Mouse (Mus musculus) cortical plate, adult 2 months (tissue): ENCODE results near the gene Meox1. TPM values are rescaled to one million over a fixed set of nuclear protein-coding genes. Genes with fewer than 3 reads are reported as not detected.

Source experiments
- H3K27ac ChIP-seq: fragments of 200-500 bp; 2 replicates; pipeline ENCODE4 v1.5.1; 2012; ENCODE audit warnings: low read length, control low read depth, inconsistent platforms; ENCODE audit not compliant: insufficient read depth
- H3K4me1 ChIP-seq: fragments of 200-500 bp; 2 replicates; pipeline ENCODE4 v1.6.1; 2011; ENCODE audit warnings: low read length; ENCODE audit not compliant: control insufficient read depth, insufficient read depth
- H3K4me3 ChIP-seq: fragments of 200-500 bp; 2 replicates; pipeline ENCODE4 v1.5.1; 2011; ENCODE audit warnings: mild to moderate bottlenecking, low read length, control low read depth; ENCODE audit not compliant: insufficient read depth
- CTCF ChIP-seq: fragments of 200-500 bp; IDR thresholded peaks from 2 replicates; pipeline ENCODE4 v1.5.1; 2011; ENCODE audit warnings: mild to moderate bottlenecking, control low read depth, low read length; ENCODE audit not compliant: insufficient read depth; ENCODE audit errors: extremely low read depth
- POLR2A ChIP-seq: fragments of 200-500 bp; IDR thresholded peaks from 2 replicates; pipeline ENCODE4 v1.6.1; 2011; ENCODE audit warnings: mild to moderate bottlenecking, low read length, control low read depth; ENCODE audit not compliant: insufficient read depth; ENCODE audit errors: extremely low read depth
- polyA plus RNA-seq: library from polyadenylated mRNA; depleted of rRNA; stranded (reverse); fragments of >200 nt; gene quantifications from 2 replicates; pipeline ENCODE4 v1.2.3, GENCODE M21; 2012; rRNA removed

Meox1 gene
- polyA plus RNA-seq, 1 experiment, result 0.29 TPM

DNA sequence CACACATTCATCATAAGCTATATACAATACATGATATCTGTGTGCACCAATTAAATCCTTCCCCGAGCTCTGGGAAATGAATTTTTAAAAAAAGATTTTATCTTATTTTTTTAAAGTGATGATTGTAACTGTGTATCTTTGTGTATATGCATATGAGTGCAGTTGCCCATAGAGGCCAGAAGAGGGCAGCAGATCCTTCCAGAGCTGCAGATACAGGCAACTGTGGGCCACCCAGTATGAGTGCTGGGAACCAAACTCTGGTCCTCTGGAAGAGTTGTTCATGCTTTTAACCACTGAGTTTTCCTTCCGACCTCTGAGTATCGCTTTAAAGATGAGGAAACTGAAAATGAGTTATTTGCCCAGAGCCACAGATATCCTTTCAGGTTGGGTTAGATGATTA lies 53.8 kb downstream of the Meox1 start:
- no peak overlapping the region for H3K4me3 ChIP-seq
- TF ChIP-seq CTCF (no peak), POLR2A (no peak)
- H3K27ac ChIP-seq, result no peak overlapping the region
- peaks cover 2% of the 10 kb centered on the region; the same call in 1 of the 2 replicates for H3K4me1 ChIP-seq

DNA sequence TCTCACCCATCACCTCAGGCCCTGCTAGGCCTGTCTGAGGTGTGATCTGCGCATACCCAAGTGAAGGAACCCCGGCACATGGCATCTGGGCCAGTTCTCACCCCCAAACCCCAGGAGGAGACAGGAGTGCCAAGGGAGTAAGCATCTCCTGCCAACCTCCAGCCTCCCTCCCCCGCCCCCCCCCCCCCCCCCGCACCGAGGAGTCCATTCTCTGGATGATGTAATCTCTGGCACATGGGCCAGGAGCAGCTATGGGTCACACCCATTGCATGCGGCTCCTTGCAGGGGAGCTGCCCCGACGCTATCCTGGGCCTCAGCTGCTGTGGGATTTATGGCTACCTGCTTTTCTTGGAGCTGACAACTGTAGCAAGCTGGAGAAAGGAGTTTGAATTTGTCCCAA lies 54.7 kb downstream of the Meox1 start:
- H3K27ac ChIP-seq, result no peak overlapping the region
- TF ChIP-seq POLR2A (no peak), CTCF (no peak)

DNA sequence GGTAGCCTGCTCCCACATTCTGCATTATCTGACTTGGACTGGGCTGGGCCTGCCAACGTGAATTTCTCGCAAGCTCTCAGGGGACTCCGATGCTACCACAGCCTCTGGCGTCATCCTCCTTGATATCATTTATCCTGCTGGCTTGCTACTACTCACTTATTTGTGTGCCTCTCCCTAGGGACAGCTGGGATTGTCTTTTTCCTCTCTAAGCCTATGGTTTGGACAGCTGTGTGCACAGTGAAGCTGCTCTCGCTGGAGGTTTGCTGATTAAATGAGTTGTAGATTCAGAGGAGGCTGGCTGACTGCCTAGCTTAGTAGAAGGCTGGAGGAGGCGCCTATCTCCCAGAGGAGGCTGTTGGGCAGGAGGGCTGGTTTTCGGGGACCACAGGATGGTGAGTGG lies 62.2 kb downstream of the Meox1 start:
- TF ChIP-seq POLR2A, result no peak
- no peak for TF ChIP-seq CTCF
- Histone ChIP-seq H3K4me3 (no peak overlapping the region), H3K27ac (no peak overlapping the region), H3K4me1 (no peaks in the 10 kb centered on the region)

More for the DNA sequence above, 54.7 kb downstream of the Meox1 start:
- H3K4me3 ChIP-seq, result no peak overlapping the region
- H3K4me1 ChIP-seq, result peaks cover 2% of the 10 kb centered on the region; the same call in 1 of the 2 replicates

DNA sequence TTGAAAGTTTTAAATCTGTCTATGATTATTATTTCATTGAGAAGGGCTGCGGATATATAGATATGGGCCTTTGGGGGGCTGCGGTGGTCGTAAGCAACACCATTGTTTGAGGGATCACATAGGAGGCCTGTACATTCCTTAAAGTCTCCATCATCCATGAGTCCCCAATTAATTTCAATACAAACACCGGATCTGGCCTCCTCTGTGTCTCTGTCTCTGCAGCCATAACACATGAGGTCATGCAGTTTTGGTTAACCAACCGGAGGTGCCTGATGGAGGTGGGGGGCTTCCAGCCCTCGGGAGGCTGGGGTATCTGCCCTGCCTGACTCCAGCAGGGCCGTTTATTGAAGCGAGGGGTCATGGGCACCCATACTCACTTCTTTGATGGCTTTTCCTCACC lies 63.6 kb downstream of the Meox1 start:
- TF ChIP-seq POLR2A, result no peak
- no peak for TF ChIP-seq CTCF
- Histone ChIP-seq H3K4me3 (no peak overlapping the region), H3K27ac (no peak overlapping the region), H3K4me1 (no peaks in the 10 kb centered on the region)

DNA sequence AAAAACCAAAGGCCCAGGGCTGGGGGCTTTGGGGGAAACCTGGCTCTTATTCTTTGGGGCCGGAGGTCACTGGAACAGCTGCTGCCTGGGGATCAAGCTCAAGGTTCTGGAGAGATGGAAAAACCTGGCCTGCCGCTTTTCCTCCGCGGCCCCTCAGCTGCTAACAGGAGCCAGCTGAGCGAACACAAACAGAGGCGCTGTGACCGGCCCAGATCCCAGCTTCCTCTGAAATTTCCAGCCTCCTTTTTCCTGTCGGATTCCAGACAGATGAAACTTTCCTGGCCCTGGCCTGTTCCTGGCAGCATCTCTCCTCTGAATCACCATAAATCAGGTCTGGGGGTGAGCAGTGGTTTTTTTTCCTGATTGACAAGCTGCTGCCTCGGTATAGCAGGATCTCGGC lies 64.1 kb downstream of the Meox1 start:
- no peak overlapping the region for H3K27ac ChIP-seq
- TF ChIP-seq POLR2A, result no peak
- TF ChIP-seq CTCF, result no peak
- no peaks in the 10 kb centered on the region for H3K4me1 ChIP-seq
- no peak overlapping the region for H3K4me3 ChIP-seq

DNA sequence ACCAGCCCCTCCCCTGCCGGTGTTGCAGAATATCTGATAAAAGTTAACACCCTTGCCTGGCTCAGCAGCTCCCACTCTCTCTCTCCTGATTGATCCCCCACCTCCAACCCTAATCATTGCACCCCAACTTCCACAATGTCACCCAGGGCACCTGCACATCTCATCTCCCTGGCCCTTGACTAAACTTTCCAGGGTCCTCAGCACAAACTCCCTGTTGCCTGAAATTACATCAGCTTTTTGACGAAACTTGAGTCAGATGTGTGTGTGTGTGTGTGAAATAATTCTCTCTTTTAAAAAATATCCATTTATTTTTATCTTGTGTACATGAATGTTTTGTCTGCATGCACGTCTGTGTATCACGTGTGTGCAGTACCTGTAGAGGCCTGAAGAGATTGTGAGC lies 65.5 kb downstream of the Meox1 start:
- no peak overlapping the region for H3K4me3 ChIP-seq
- TF ChIP-seq POLR2A, result no peak
- TF ChIP-seq CTCF, result no peak
- H3K4me1 ChIP-seq, result no peaks in the 10 kb centered on the region
- H3K27ac ChIP-seq, result no peak overlapping the region

Other genes with a start within 250 kb of the Meox1 start
- 28.9 and 41.9 TPM in 2 replicates for gene Arl4d, start 228.8 kb downstream of the Meox1 start, polyA plus RNA-seq
- gene Dhx8, start 161.5 kb downstream of the Meox1 start, polyA plus RNA-seq, result 23.0 TPM in 2 replicates
- gene Etv4, start 109.0 kb downstream of the Meox1 start, polyA plus RNA-seq, result 19.7 and 20.6 TPM in 2 replicates
- 0.09 and 0.10 TPM in 2 replicates for gene Sost, start 72.6 kb upstream of the Meox1 start, polyA plus RNA-seq
- gene Cfap97d1, start 89.9 kb upstream of the Meox1 start, polyA plus RNA-seq, result not detected in 2 replicates
- 162 and 171 TPM in 2 replicates for gene Dusp3, start 92.6 kb upstream of the Meox1 start, polyA plus RNA-seq
- 57.9 and 60.4 TPM in 2 replicates for gene Mpp3, start 134.1 kb upstream of the Meox1 start, polyA plus RNA-seq
- gene Cd300lg, start 147.1 kb upstream of the Meox1 start, polyA plus RNA-seq, result 0.15 and 0.19 TPM in 2 replicates
- 128 and 133 TPM in 2 replicates for gene Mpp2, start 194.1 kb upstream of the Meox1 start, polyA plus RNA-seq
- not detected in 2 replicates for gene Ppy, start 206.9 kb upstream of the Meox1 start, polyA plus RNA-seq
- gene Pyy, start 213.5 kb upstream of the Meox1 start, polyA plus RNA-seq, result not detected in 2 replicates